Mouse (Mus musculus) left cerebral cortex, postnatal 25 days (tissue): ENCODE measurements at regions not wholly inside any gene's neighbourhood (a gene's known extent, or its start where the extent isn't known, plus 50 kb on each side); places are given as distances from the start of the nearest gene placed in this dataset.

Experiments used
- microRNA-seq, 2 experiments: library from miRNA; unstranded; fragments of <30 nt; microRNA quantifications; one replicate each; pipeline ENCODE4 v1.2.0; 2022

Small RNA genes lying in the stretch of these regions (microRNA-seq; reads per million reads assigned to microRNA genes)
- 0 reads per million in 2 experiments for gene Mir6368
